Mouse (Mus musculus) embryonic facial prominence, embryonic 13.5 days (tissue): ENCODE data around the gene Bcl7b. TPM values are rescaled to one million over a fixed set of nuclear protein-coding genes. Genes with fewer than 3 reads are reported as not detected.
"Not testable (repeated sequence)": the region's sequence is repeated elsewhere in the genome, so short reads cannot be mapped to it uniquely, and the experiment has no call there.

ENCODE experiments used
- ATAC-seq: fragments of 200-750 bp; cut with Nextera tagmentation; 2 replicates; pipeline ENCODE4 v1.8.0; 2017; ENCODE audit warnings: low read depth; ENCODE audit not compliant: insufficient number of reproducible peaks, insufficient read depth, low FRiP score, low TSS enrichment
- H3K27ac ChIP-seq: fragments of 300-500 bp; sonication (generic); 2 replicates; pipeline ENCODE4 v1.5.1; 2015; ENCODE audit warnings: moderate library complexity, mild to moderate bottlenecking, inconsistent platforms
- H3K27me3 ChIP-seq: fragments of 300-500 bp; sonication (generic); 2 replicates; pipeline ENCODE4 v1.6.1; 2015; ENCODE audit warnings: mild to moderate bottlenecking, inconsistent platforms
- H3K36me3 ChIP-seq: fragments of 300-500 bp; sonication (generic); 2 replicates; pipeline ENCODE4 v1.6.1; 2015; ENCODE audit warnings: mild to moderate bottlenecking, inconsistent platforms
- H3K4me1 ChIP-seq: fragments of 300-500 bp; sonication (generic); 2 replicates; pipeline ENCODE4 v1.6.1; 2015; ENCODE audit warnings: inconsistent platforms
- H3K4me2 ChIP-seq: fragments of 300-500 bp; sonication (generic); 2 replicates; pipeline ENCODE4 v1.6.1; 2015; ENCODE audit warnings: moderate library complexity, mild to moderate bottlenecking, inconsistent platforms
- H3K4me3 ChIP-seq: fragments of 300-500 bp; sonication (generic); 2 replicates; pipeline ENCODE4 v1.5.1; 2015; ENCODE audit warnings: mild to moderate bottlenecking, inconsistent platforms
- H3K9ac ChIP-seq: fragments of 300-500 bp; sonication (generic); 2 replicates; pipeline ENCODE4 v1.6.1; 2015; ENCODE audit warnings: mild to moderate bottlenecking, inconsistent platforms
- H3K9me3 ChIP-seq: fragments of 300-500 bp; sonication (generic); 2 replicates; pipeline ENCODE4 v1.6.1; 2016; ENCODE audit warnings: inconsistent platforms
- WGBS: fragments of 180-500 bp; shearing (Covaris S2); methylation state at CpG from one replicate; pipeline ENCODE4 v1.1.7; 2015; ENCODE audit warnings: mixed read lengths; 5-methylcytosine and 5-hydroxymethylcytosine counted together
- microRNA-seq: library from miRNA; unstranded; fragments of <30 nt; microRNA quantifications from one replicate; pipeline ENCODE4, GENCODE M21; 2016
- polyA plus RNA-seq: library from polyadenylated mRNA; unstranded; fragments of >200 nt; fragmentation: Nextera tagmentation; extraction: Ambion mirVana; gene quantifications from 2 replicates; pipeline ENCODE4 v1.2.1, GENCODE M21; 2015

Gene Bcl7b
- polyA plus RNA-seq, 1 experiment from 2014 or later, result 52.1 TPM

DNA sequence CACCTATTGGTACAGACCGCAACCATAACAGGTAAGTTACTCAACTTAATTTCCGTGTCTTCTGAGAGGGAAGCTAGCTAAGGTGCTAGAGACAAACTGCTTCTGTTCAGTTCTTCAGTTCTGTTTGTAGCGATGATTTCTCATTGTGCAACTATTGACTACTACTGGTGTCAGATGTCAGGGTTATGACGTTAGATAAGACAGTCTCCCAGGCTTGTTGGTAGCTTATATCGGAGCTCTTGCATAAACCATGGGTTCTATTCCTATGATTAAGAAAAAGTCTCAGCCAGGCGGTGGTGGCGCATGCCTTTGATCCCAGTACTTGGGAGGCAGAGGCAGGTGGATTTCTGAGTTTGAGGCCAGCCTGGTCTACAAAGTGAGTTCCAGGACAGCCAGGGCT, 54.0 kb downstream of the Bcl7b start:
- no peaks in the 10 kb centered on the region for H3K4me1 ChIP-seq
- peaks cover 91% of the 10 kb centered on the region for H3K36me3 ChIP-seq
- no peak overlapping the region for H3K27ac ChIP-seq
- H3K4me3 ChIP-seq, result no peak overlapping the region
- no peaks in the 10 kb centered on the region for H3K9me3 ChIP-seq
- 94% methylated on average over 7 of the region's 7 CpGs for WGBS
- H3K4me2 ChIP-seq, result no peak overlapping the region
- no peak overlapping the region for H3K9ac ChIP-seq
- no peaks in the 10 kb centered on the region for H3K27me3 ChIP-seq
- no peak for ATAC-seq

- no peaks in the 10 kb centered on the region for H3K27me3 ChIP-seq
- no peaks in the 10 kb centered on the region for H3K9me3 ChIP-seq
- peaks cover 89% of the 10 kb centered on the region for H3K36me3 ChIP-seq
- H3K4me2 ChIP-seq, result no peak overlapping the region
- WGBS, result 83% methylated on average over 3 of the region's 3 CpGs
- no peak overlapping the region for H3K9ac ChIP-seq
- no peak overlapping the region for H3K27ac ChIP-seq
- no peak for ATAC-seq
- no peak overlapping the region for H3K4me3 ChIP-seq
- no peaks in the 10 kb centered on the region for H3K4me1 ChIP-seq
These were observed 56.1 kb downstream of the Bcl7b start for GRCm38 (mm10) chr5:135224169-135224568.

DNA sequence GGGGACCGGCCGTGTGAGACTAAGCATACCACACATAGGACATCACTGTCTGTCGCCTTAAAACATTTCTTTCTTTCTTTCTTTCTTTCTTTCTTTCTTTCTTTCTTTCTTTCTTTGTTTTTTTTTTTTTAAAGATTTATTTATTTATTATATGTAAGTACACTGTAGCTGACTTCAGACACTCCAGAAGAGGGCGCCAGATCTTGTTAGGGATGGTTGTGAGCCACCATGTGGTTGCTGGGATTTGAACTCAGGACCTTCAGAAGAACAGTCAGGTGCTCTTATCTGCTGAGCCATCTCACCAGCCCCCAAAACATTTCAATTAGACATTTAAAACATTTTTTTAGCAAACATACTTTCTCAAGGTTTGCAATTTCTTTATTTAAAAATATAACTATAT, 57.8 kb downstream of the Bcl7b start:
- ATAC-seq, result not testable (repeated sequence)
- peaks cover 88% of the 10 kb centered on the region for H3K36me3 ChIP-seq
- WGBS, result 96% methylated on average over 4 of the region's 4 CpGs

DNA sequence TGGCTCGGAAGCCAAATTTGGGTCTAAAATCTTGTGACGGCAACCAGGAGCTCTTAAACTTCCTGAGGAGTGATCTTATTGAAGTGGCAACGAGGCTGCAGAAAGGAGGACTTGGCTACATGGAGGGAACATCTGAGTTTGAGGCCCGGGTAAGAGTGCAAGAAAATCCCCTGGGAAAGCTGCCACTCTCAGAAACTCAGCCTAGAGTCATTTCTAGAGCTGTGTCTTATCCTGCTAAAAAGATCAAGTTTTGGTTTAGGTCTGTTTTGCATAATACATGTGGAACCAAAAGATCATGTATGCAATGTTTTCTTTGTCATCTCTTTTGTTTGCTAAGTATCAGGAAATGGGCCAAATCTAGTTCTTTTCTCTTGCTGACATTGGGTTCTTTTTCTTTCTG, 62.1 kb downstream of the Bcl7b start:
- H3K9ac ChIP-seq, result no peak overlapping the region
- H3K4me1 ChIP-seq, result no peaks in the 10 kb centered on the region
- H3K36me3 ChIP-seq, result peaks cover 90% of the 10 kb centered on the region
- no peak overlapping the region for H3K4me3 ChIP-seq
- H3K9me3 ChIP-seq, result no peaks in the 10 kb centered on the region
- no peaks in the 10 kb centered on the region for H3K27me3 ChIP-seq
- H3K27ac ChIP-seq, result no peak overlapping the region
- ATAC-seq, result no peak
- no peak overlapping the region for H3K4me2 ChIP-seq
- WGBS, result 87% methylated on average over 4 of the region's 4 CpGs

More for the DNA sequence above, 57.8 kb downstream of the Bcl7b start:
- not testable (repeated sequence) for H3K9me3 ChIP-seq, H3K4me3 ChIP-seq, H3K4me2 ChIP-seq, H3K27me3 ChIP-seq, H3K9ac ChIP-seq, H3K4me1 ChIP-seq, H3K27ac ChIP-seq

Small RNAs within 50 kb of the gene (microRNA-seq; reads per million reads assigned to microRNA genes)
- not detected for gene Gm25315

Other genes starting within 250 kb of the Bcl7b start
- gene Mettl27, start 235.9 kb upstream of the Bcl7b start, polyA plus RNA-seq, result 21.1 and 21.4 TPM in 2 replicates
- gene Cldn4, start 221.3 kb upstream of the Bcl7b start, polyA plus RNA-seq, result 21.0 and 22.9 TPM in 2 replicates
- 14.8 and 26.4 TPM in 2 replicates for gene Cldn3, start 182.1 kb upstream of the Bcl7b start, polyA plus RNA-seq
- gene Abhd11, start 159.1 kb upstream of the Bcl7b start, polyA plus RNA-seq, result 57.4 and 59.4 TPM in 2 replicates
- 12.9 and 21.7 TPM in 2 replicates for gene Stx1a, start 144.8 kb upstream of the Bcl7b start, polyA plus RNA-seq
- gene Dnajc30, start 104.1 kb upstream of the Bcl7b start, polyA plus RNA-seq, result 35.2 and 38.8 TPM in 2 replicates
- 132 and 147 TPM in 2 replicates for gene Bud23, start 103.3 kb upstream of the Bcl7b start, polyA plus RNA-seq
- gene Vps37d, start 90.0 kb upstream of the Bcl7b start, polyA plus RNA-seq, result 13.7 and 17.8 TPM in 2 replicates
- 3.5 and 3.9 TPM in 2 replicates for gene Mlxipl, start 78.4 kb upstream of the Bcl7b start, polyA plus RNA-seq
- 25.6 and 25.7 TPM in 2 replicates for gene Tbl2, start 18.6 kb upstream of the Bcl7b start, polyA plus RNA-seq
- gene Baz1b, start 19.0 kb downstream of the Bcl7b start, polyA plus RNA-seq, result 54.7 and 55.7 TPM in 2 replicates
- gene Fzd9, start 82.9 kb downstream of the Bcl7b start, polyA plus RNA-seq, result 11.9 and 18.1 TPM in 2 replicates
- not detected in 2 replicates for gene Fkbp6, start 181.8 kb downstream of the Bcl7b start, polyA plus RNA-seq
- 0.14 TPM in 1 of 2 replicates, not detected in the other for gene Trim50, start 185.0 kb downstream of the Bcl7b start, polyA plus RNA-seq
- 38.8 and 44.3 TPM in 2 replicates for gene Nsun5, start 201.7 kb downstream of the Bcl7b start, polyA plus RNA-seq
- 16.3 and 17.0 TPM in 2 replicates for gene Pom121, start 226.3 kb downstream of the Bcl7b start, polyA plus RNA-seq